Comparison of ENCODE assay signal across 9 mouse cellular contexts in genomic region chr13:43199749-43200148, GRCm38 (mm10). TPM values are rescaled to one million over a fixed set of nuclear protein-coding genes. Genes with fewer than 3 reads are reported as not detected.
A peak's percentile ranks its signal among the peaks of the same experiment; 100 is the strongest.
DNase-seq lines count a peak whose midpoint lies in the region; ATAC-seq and TF ChIP-seq lines count a peak whose summit lies in the region.
"Had no signal": no experiment of that assay in that cellular context is flagged by ENCODE, and none has a peak within 500 bp of the region (broad histone marks: within the 10 kb centered on the region; RNA-seq: fewer than 3 reads in every experiment).

No protein-coding gene starts in this region.

- TF ChIP-seq POLR2A in embryonic fibroblast, embryonic 13.5 days (IDR thresholded peaks at IDR 0.05; ENCODE audit: low read depth, low read length): no peak

- DNase-seq in hindbrain, embryonic 11.5 days (ENCODE audit: low spot score): peak; percentile 45
- DNase-seq in 416B (ENCODE audit: low read depth) (peak; percentile 70), ES-CJ7 (ENCODE audit: low read depth, low spot score) (peak; percentile 62)
- no peak for DNase-seq in urinary bladder, postnatal 14 days (ENCODE audit: low spot score)
- DNase-seq in layer of hippocampus, postnatal 14 days (ENCODE audit: low spot score in 2 of 2): no peak

- H3K4me1 ChIP-seq in hindbrain, embryonic 11.5 days (replicated peaks; ENCODE audit: control insufficient read depth, insufficient read depth, low read length): no peaks in the 10 kb centered on the region
- no peaks in the 10 kb centered on the region for H3K4me1 ChIP-seq in hindbrain, embryonic 12.5 days
- H3K4me1 ChIP-seq in embryonic fibroblast, embryonic 13.5 days (ENCODE audit: control insufficient read depth, insufficient read depth, low read length): no peaks in the 10 kb centered on the region

- WGBS in hindbrain, embryonic 11.5 days: 74% methylated on average over 5 of the region's 5 CpGs
- 64% methylated on average over 5 of the region's 5 CpGs for WGBS in hindbrain, embryonic 12.5 days

- no peak for ATAC-seq in hindbrain, embryonic 11.5 days (ENCODE audit: low FRiP score)
- ATAC-seq in hindbrain, embryonic 12.5 days (ENCODE audit: low FRiP score): no peak
- ATAC-seq in neutrophil, adult 5-6 weeks (ENCODE audit: extremely low read depth, insufficient number of reproducible peaks, low FRiP score, poor library complexity, severe bottlenecking): peak; percentile 53; the same call in 1 of the 2 replicates

- no peak overlapping the region for H3K4me2 ChIP-seq in hindbrain, embryonic 11.5 days (replicated peaks; ENCODE audit: low read depth, low read length)
- no peak overlapping the region for H3K4me2 ChIP-seq in hindbrain, embryonic 12.5 days (replicated peaks)
- H3K4me2 ChIP-seq: heart, embryonic 15.5 days had no signal

- H3K27ac ChIP-seq in hindbrain, embryonic 11.5 days (ENCODE audit: low read depth, low read length): no peak overlapping the region
- no peak overlapping the region for H3K27ac ChIP-seq in hindbrain, embryonic 12.5 days
- no peak overlapping the region for H3K27ac ChIP-seq in embryonic fibroblast, embryonic 13.5 days (ENCODE audit: insufficient read depth, low read length)
- H3K27ac ChIP-seq: heart, embryonic 15.5 days had no signal

- no peak overlapping the region for H3K9ac ChIP-seq in hindbrain, embryonic 11.5 days (ENCODE audit: low read depth, low read length)
- H3K9ac ChIP-seq in hindbrain, embryonic 12.5 days: no peak overlapping the region
- H3K9ac ChIP-seq: heart, embryonic 15.5 days had no signal

- H3K27me3 ChIP-seq in hindbrain, embryonic 11.5 days (ENCODE audit: control insufficient read depth, insufficient read depth, low read length): no peaks in the 10 kb centered on the region
- no peaks in the 10 kb centered on the region for H3K27me3 ChIP-seq in hindbrain, embryonic 12.5 days

- H3K9me3 ChIP-seq in hindbrain, embryonic 11.5 days (ENCODE audit: control insufficient read depth, low read length): no peaks in the 10 kb centered on the region
- no peaks in the 10 kb centered on the region for H3K9me3 ChIP-seq in hindbrain, embryonic 12.5 days (replicated peaks)
- H3K9me3 ChIP-seq: heart, embryonic 15.5 days had no signal

- H3K36me3 ChIP-seq in hindbrain, embryonic 11.5 days (ENCODE audit: control insufficient read depth, insufficient read depth, low read length): no peaks in the 10 kb centered on the region
- H3K36me3 ChIP-seq in hindbrain, embryonic 12.5 days: no peaks in the 10 kb centered on the region
- H3K36me3 ChIP-seq: heart, embryonic 15.5 days had no signal

- TF ChIP-seq CTCF in embryonic fibroblast, embryonic 13.5 days (IDR thresholded peaks at IDR 0.05; ENCODE audit: borderline replicate concordance, insufficient read depth, low read length): peak; percentile 14; the same call in 1 of the 2 replicates

- no peak overlapping the region for H3K4me3 ChIP-seq in hindbrain, embryonic 11.5 days (ENCODE audit: low read depth, low read length)
- no peak overlapping the region for H3K4me3 ChIP-seq in hindbrain, embryonic 12.5 days
- H3K4me3 ChIP-seq in embryonic fibroblast, embryonic 13.5 days (ENCODE audit: insufficient read depth, low read length): no peak overlapping the region
- H3K4me3 ChIP-seq: heart, embryonic 15.5 days had no signal

RNA-seq across cellular contexts. Expression of gene Tbc1d7, which starts 28.4 kb away (rescaled TPM):
- 71.3 and 74.8 TPM in 2 replicates for polyA plus RNA-seq in hindbrain, embryonic 11.5 days (2014; fragmentation: Nextera tagmentation; extraction: Ambion mirVana)
- 73.2 and 74.9 TPM in 2 replicates for polyA plus RNA-seq in hindbrain, embryonic 12.5 days (2016; fragmentation: Nextera tagmentation; extraction: Ambion mirVana)
- polyA plus RNA-seq in embryonic fibroblast, embryonic 13.5 days (2011; ENCODE audit: insufficient read length, low read depth, missing spikeins): 26.3 and 26.8 TPM in 2 replicates
- 6.8 and 7.1 TPM in 2 replicates for total RNA-seq in neutrophil, adult 5-6 weeks (2017)
- total RNA-seq in layer of hippocampus, postnatal 14 days (2021): 10 to 100 TPM; 33.5 to 40.2 TPM

Comparison
In these comparisons a context has a peak if more than half of its experiments do, and no peak if none do; other contexts are left out.
1. DNase-seq: peak in hindbrain, embryonic 11.5 days (single experiment), 416B (single experiment) and ES-CJ7 (single experiment); none in urinary bladder, postnatal 14 days (single experiment) and layer of hippocampus, postnatal 14 days (0 of 2).